Mouse (Mus musculus): ENCODE data around the gene Josd1.

DNA sequence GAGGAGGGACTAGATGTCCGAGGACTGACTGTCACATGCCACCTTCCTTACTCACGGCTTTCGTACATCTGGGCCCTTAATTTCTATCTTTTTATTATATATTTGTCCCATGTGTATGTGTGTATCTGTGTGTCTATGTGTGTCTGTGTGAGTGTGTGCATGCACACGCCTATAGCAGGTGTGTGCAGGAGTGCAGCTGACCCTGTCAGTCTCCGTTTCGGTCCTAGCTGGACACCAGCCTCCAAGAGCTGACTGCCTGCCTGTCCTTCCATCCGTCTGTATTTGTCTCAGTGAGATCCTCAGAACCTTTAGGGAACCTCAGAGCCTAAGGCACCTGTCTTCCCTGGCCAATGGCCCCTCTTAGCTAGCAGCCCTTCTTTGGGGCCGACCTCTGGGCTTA, 32.5 kb upstream of the Josd1 start:
- TF ChIP-seq CTCF (IDR thresholded peaks at IDR 0.05; ENCODE audit: control insufficient read depth, insufficient read depth, insufficient read length), result no peak
- no peak for TF ChIP-seq CEBPB (IDR thresholded peaks at IDR 0.05; ENCODE audit: low read depth)
- TF ChIP-seq MAX (IDR thresholded peaks at IDR 0.05), result no peak
- no peak for TF ChIP-seq USF1 (IDR thresholded peaks at IDR 0.05; ENCODE audit: low read depth)
- TF ChIP-seq MYOG (IDR thresholded peaks at IDR 0.05; ENCODE audit: control insufficient read depth, extremely low read depth, insufficient read length), result no peak
- TF ChIP-seq MYOD1 (IDR thresholded peaks at IDR 0.05; ENCODE audit: control insufficient read depth, insufficient read length, low read depth), result no peak
